Mouse (Mus musculus) hindbrain, embryonic 10.5 days (tissue): Measurements from ENCODE around the gene Ptrh1. TPM values are rescaled to one million over a fixed set of nuclear protein-coding genes. Genes with fewer than 3 reads are reported as not detected.

Experiments used
- DNase-seq: peaks from one replicate; pipeline ENCODE4 v3.0.0-alpha.2; 2017; ENCODE audit warnings: low spot score
- H3K27ac ChIP-seq: fragments of 300-500 bp; sonication (generic); 2 replicates; pipeline ENCODE4 v1.5.1; 2016; ENCODE audit warnings: mild to moderate bottlenecking, moderate library complexity
- H3K27me3 ChIP-seq: fragments of 300-500 bp; sonication (generic); 2 replicates; pipeline ENCODE4 v1.6.1; 2016; ENCODE audit warnings: mild to moderate bottlenecking; ENCODE audit not compliant: poor library complexity, insufficient read depth, severe bottlenecking
- H3K36me3 ChIP-seq: fragments of 300-500 bp; sonication (generic); 2 replicates; pipeline ENCODE4 v1.6.1; 2016; ENCODE audit warnings: mild to moderate bottlenecking, moderate library complexity
- H3K4me1 ChIP-seq: fragments of 300-500 bp; sonication (generic); replicated peaks from 2 replicates; pipeline ENCODE4 v1.6.1; 2016; ENCODE audit warnings: mild to moderate bottlenecking
- H3K4me3 ChIP-seq: fragments of 300-500 bp; sonication (generic); 2 replicates; pipeline ENCODE4 v1.5.1; 2016; ENCODE audit warnings: mild to moderate bottlenecking, moderate library complexity
- H3K9me3 ChIP-seq: fragments of 300-500 bp; sonication (generic); 2 replicates; pipeline ENCODE4 v1.6.1; 2016; ENCODE audit warnings: mild to moderate bottlenecking, moderate library complexity
- WGBS: fragments of 180-500 bp; shearing (Covaris S2); methylation state at CpG from one replicate; pipeline ENCODE4 v1.1.7; 2016; 5-methylcytosine and 5-hydroxymethylcytosine counted together
- polyA plus RNA-seq: library from polyadenylated mRNA; unstranded; fragments of >200 nt; fragmentation: Nextera tagmentation; extraction: Ambion mirVana; gene quantifications from 2 replicates; pipeline ENCODE4 v1.2.1, GENCODE M21; 2016

Ptrh1 gene
- polyA plus RNA-seq, 1 experiment from 2014 or later: 7.2 TPM

GRCm38 (mm10) chr2:32759001-32759400, 16.6 kb upstream of the Ptrh1 start:
- H3K36me3 ChIP-seq: peaks cover 54% of the 10 kb centered on the region
- 84% methylated on average over 2 of the region's 2 CpGs for WGBS
- no peaks in the 10 kb centered on the region for H3K9me3 ChIP-seq
- H3K4me3 ChIP-seq: no peak overlapping the region
- peaks cover 20% of the 10 kb centered on the region for H3K4me1 ChIP-seq
- H3K27me3 ChIP-seq: peaks cover 10% of the 10 kb centered on the region; the same call in 1 of the 2 replicates
- DNase-seq: no peak
- H3K27ac ChIP-seq: no peak overlapping the region

- H3K36me3 ChIP-seq: peaks cover 42% of the 10 kb centered on the region
- DNase-seq: no peak
- 90% methylated on average over 14 of the region's 14 CpGs for WGBS
- H3K4me1 ChIP-seq: peaks cover 20% of the 10 kb centered on the region
- H3K27me3 ChIP-seq: no peaks in the 10 kb centered on the region
- no peaks in the 10 kb centered on the region for H3K9me3 ChIP-seq
- H3K27ac ChIP-seq: no peak overlapping the region
- H3K4me3 ChIP-seq: no peak overlapping the region
These were observed 14.2 kb upstream of the Ptrh1 start for GRCm38 (mm10) chr2:32761361-32761760.

- peaks cover 22% of the 10 kb centered on the region for H3K4me1 ChIP-seq
- DNase-seq: no peak
- H3K4me3 ChIP-seq: no peak overlapping the region
- H3K27ac ChIP-seq: no peak overlapping the region
- WGBS: 97% methylated on average over 4 of the region's 4 CpGs
- H3K36me3 ChIP-seq: peaks cover 42% of the 10 kb centered on the region
- no peaks in the 10 kb centered on the region for H3K9me3 ChIP-seq
- no peaks in the 10 kb centered on the region for H3K27me3 ChIP-seq
These were observed 13.7 kb upstream of the Ptrh1 start for GRCm38 (mm10) chr2:32761859-32762258.

DNA sequence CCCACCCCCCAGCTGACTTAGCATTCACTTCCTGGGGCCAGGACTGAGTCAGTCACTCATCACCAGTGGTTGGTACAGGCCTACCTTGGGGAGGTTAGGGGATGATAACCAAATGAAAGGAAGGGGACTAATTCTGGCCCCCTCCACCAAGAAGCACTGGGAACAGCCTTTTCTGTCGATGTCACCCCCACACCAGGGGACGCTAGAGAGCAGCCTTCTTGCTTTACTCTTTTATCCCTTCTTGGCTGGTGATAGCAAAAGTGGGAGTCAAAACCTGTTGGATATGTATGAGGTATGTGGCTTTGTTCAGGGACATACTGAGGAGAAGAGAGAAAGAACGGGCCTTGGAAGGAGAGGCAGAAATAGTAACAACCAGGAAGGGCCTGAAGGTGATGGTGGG, 12.2 kb upstream of the Ptrh1 start:
- Histone ChIP-seq H3K9me3 (no peaks in the 10 kb centered on the region), H3K4me3 (no peak overlapping the region), H3K36me3 (peaks cover 42% of the 10 kb centered on the region), H3K27me3 (no peaks in the 10 kb centered on the region; the same call in 1 of the 2 replicates), H3K4me1 (peaks cover 28% of the 10 kb centered on the region), H3K27ac (no peak overlapping the region)
- DNase-seq: no peak
- WGBS: 85% methylated on average over 3 of the region's 3 CpGs

GRCm38 (mm10) chr2:32767241-32767640, 8.3 kb upstream of the Ptrh1 start:
- WGBS: 76% methylated on average over 12 of the region's 12 CpGs
- peaks cover 54% of the 10 kb centered on the region for H3K4me1 ChIP-seq

GRCm38 (mm10) chr2:32768661-32769285, 6.8 kb upstream of the Ptrh1 start:
- Histone ChIP-seq H3K9me3 (no peaks in the 10 kb centered on the region), H3K4me3 (no peak overlapping the region), H3K36me3 (no peaks in the 10 kb centered on the region), H3K27me3 (peaks cover 2% of the 10 kb centered on the region), H3K4me1 (peaks cover 54% of the 10 kb centered on the region), H3K27ac (peak overlapping the region; percentile 9; the same call in 1 of the 2 replicates)
- no peak for DNase-seq
- WGBS: 55% methylated on average over 19 of the region's 19 CpGs

More at GRCm38 (mm10) chr2:32767241-32767640, 8.3 kb upstream of the Ptrh1 start:
- H3K9me3 ChIP-seq: no peaks in the 10 kb centered on the region
- no peaks in the 10 kb centered on the region; the same call in 1 of the 2 replicates for H3K27me3 ChIP-seq
- DNase-seq: no peak
- H3K27ac ChIP-seq: 0 out of 2 replicates have a peak overlapping the region, but pooled peaks have one; percentile 23
- H3K36me3 ChIP-seq: peaks cover 13% of the 10 kb centered on the region
- no peak overlapping the region; the same call in 1 of the 2 replicates for H3K4me3 ChIP-seq

- H3K27ac ChIP-seq: peak overlapping the region; percentile 50; the same call in 1 of the 2 replicates
- no peak overlapping the region for H3K4me3 ChIP-seq
- H3K27me3 ChIP-seq: peaks cover 5% of the 10 kb centered on the region
- peaks cover 54% of the 10 kb centered on the region for H3K4me1 ChIP-seq
- H3K36me3 ChIP-seq: no peaks in the 10 kb centered on the region
- no peak for DNase-seq
- no peaks in the 10 kb centered on the region for H3K9me3 ChIP-seq
- 65% methylated on average over 5 of the region's 5 CpGs for WGBS
These were observed 6.1 kb upstream of the Ptrh1 start for GRCm38 (mm10) chr2:32769327-32770085.

DNA sequence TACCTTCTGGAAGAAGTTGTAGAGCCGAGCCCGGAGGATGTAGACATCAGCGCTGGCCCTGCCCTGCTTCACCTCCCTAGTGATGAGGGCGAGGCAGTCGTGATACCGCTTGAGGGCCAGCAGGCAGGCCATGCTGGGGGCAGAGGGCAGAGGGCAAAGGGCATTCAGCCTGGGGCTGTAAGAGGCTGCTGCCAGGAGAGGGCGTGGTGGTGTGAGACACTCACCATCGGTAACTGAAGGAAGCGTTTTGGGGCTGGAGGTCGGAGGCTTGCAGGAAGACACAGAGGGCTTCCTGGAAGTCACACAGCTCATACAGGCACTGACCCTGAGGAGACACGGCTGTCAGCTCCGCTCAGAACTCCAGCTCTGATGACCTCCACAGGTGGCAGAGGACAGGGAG, 3.7 kb upstream of the Ptrh1 start:
- WGBS: 24% methylated on average over 12 of the region's 12 CpGs
- no peak overlapping the region for H3K4me3 ChIP-seq
- H3K36me3 ChIP-seq: no peaks in the 10 kb centered on the region
- DNase-seq: no peak
- H3K27ac ChIP-seq: peak overlapping the region; percentile 1; the same call in 1 of the 2 replicates
- H3K4me1 ChIP-seq: peaks cover 71% of the 10 kb centered on the region
- H3K9me3 ChIP-seq: no peaks in the 10 kb centered on the region
- peaks cover 14% of the 10 kb centered on the region for H3K27me3 ChIP-seq

DNA sequence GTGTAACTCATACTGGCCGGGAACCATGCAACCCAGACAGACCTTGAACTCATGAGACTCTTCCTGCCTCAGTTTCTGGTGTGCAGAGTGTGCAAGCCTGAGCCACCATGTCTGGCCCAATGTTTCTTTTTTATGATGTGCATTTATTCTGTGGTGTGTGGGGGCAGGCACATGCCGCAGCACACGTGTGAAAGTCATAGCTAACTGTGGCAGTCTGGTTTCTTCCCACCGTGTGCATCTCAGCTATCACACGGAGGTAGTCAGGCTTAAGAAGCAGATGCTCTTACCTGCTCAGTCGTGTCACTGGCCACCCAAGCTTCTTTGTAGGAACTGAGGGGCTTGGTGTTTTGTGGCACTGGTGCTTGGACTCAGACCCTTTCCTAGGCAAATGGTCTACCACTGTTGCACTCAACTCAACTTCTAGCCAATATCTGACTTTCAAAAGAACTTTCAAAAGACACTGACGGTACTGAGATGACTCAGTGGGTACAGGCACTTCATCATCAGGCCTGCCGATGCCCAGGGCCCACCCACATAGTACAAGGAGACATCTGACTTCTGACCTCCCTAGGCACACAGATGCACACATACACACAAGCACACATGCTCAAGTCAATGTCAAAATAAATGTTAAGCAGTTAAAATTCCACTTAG, 2.8 kb upstream of the Ptrh1 start:
- no peak overlapping the region for H3K4me3 ChIP-seq
- no peaks in the 10 kb centered on the region for H3K36me3 ChIP-seq
- no peaks in the 10 kb centered on the region for H3K9me3 ChIP-seq
- no peak for DNase-seq
- peaks cover 63% of the 10 kb centered on the region for H3K4me1 ChIP-seq
- H3K27ac ChIP-seq: no peak overlapping the region
- 85% methylated on average over 8 of the region's 8 CpGs for WGBS
- peaks cover 20% of the 10 kb centered on the region for H3K27me3 ChIP-seq

- DNase-seq: no peak
- peaks cover 39% of the 10 kb centered on the region for H3K4me1 ChIP-seq
- H3K4me3 ChIP-seq: peak overlapping the region; percentile 71
- 0 out of 2 replicates have a peak, but pooled peaks cover 2% of the 10 kb centered on the region for H3K36me3 ChIP-seq
- WGBS: 20% methylated on average over 22 of the region's 22 CpGs
- peaks cover 20% of the 10 kb centered on the region for H3K27me3 ChIP-seq
- no peak overlapping the region; the same call in 1 of the 2 replicates for H3K27ac ChIP-seq
- no peaks in the 10 kb centered on the region for H3K9me3 ChIP-seq
These were observed 606 bp downstream of the Ptrh1 start for GRCm38 (mm10) chr2:32776192-32776591.

GRCm38 (mm10) chr2:32778081-32778480, 2.5 kb downstream of the Ptrh1 start:
- no peak overlapping the region for H3K27ac ChIP-seq
- DNase-seq: no peak
- H3K36me3 ChIP-seq: 0 out of 2 replicates have a peak, but pooled peaks cover 2% of the 10 kb centered on the region
- no peaks in the 10 kb centered on the region for H3K9me3 ChIP-seq
- peaks cover 30% of the 10 kb centered on the region for H3K4me1 ChIP-seq
- H3K4me3 ChIP-seq: no peak overlapping the region
- peaks cover 20% of the 10 kb centered on the region for H3K27me3 ChIP-seq
- WGBS: 91% methylated on average over 6 of the region's 6 CpGs

GRCm38 (mm10) chr2:32779131-32779530, 3.5 kb downstream of the Ptrh1 start:
- no peak overlapping the region for H3K4me3 ChIP-seq
- H3K36me3 ChIP-seq: 0 out of 2 replicates have a peak, but pooled peaks cover 2% of the 10 kb centered on the region
- H3K27ac ChIP-seq: 0 out of 2 replicates have a peak overlapping the region, but pooled peaks have one; percentile 18
- H3K27me3 ChIP-seq: peaks cover 15% of the 10 kb centered on the region
- no peaks in the 10 kb centered on the region for H3K9me3 ChIP-seq
- H3K4me1 ChIP-seq: peaks cover 33% of the 10 kb centered on the region
- DNase-seq: peak; percentile 69
- WGBS: 15% methylated on average over 8 of the region's 8 CpGs
